Mouse (Mus musculus) lung, postnatal 0 days (tissue): ENCODE results near the gene St6galnac4.

Experiments used
- CTCF ChIP-seq: IDR thresholded peaks from 2 replicates; pipeline ENCODE4 v1.5.1; 2016; ENCODE audit warnings: antibody characterized with exemption, mild to moderate bottlenecking
- EP300 ChIP-seq: IDR thresholded peaks from 2 replicates; pipeline ENCODE4 v1.6.1; 2016; ENCODE audit warnings: antibody characterized with exemption, mild to moderate bottlenecking, control low read depth

GRCm38 (mm10) chr2:32598506-32598905, 11.6 kb downstream of the St6galnac4 start:
- TF ChIP-seq EP300 (no peak), CTCF (no peak)
